Mouse (Mus musculus): ENCODE measurements around the gene Rhox2c. TPM values are rescaled to one million over a fixed set of nuclear protein-coding genes. Genes with fewer than 3 reads are reported as not detected.
"Not testable (repeated sequence)": the region's sequence is repeated elsewhere in the genome, so short reads cannot be mapped to it uniquely, and the experiment has no call there.

Gene Rhox2c
- polyA plus RNA-seq (2012; rRNA removed) (not detected in 2 replicates), polyA plus RNA-seq (2014; fragmentation: Nextera tagmentation; extraction: Ambion mirVana) (not detected in 2 replicates)

DNA sequence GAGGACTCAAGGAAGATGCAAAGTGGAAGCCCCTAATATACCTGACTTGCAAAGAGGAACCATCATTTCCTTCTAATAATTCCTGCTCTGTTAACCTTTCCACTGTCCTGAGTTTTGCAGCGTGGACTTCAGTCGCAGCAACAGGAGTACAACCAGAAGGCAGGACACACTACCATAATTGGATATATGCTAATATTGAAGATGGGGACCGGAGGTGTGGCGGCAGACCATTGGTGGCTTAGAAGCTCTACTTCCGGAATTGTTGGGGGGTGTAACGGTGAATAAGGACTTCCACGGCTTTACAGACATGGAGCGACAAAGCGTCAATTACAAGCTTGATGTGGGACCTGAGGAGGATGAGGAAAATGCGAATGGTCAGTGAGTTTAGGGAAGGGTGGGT lies at the start of gene Rhox2c:
TSS of gene Rhox2c (plus strand) at position 301 of the 400 bp plus-strand sequence.
- not testable (repeated sequence) for H3K4me2 ChIP-seq (ENCODE audit: low read depth); H3K27ac ChIP-seq; H3K4me3 ChIP-seq (ENCODE audit: insufficient read depth in 1 of 2, low read depth in 2 of 2, low read length in 2 of 2); H3K9me3 ChIP-seq (ENCODE audit: control insufficient read depth, low read length); H3K36me3 ChIP-seq (replicated peaks; ENCODE audit: control insufficient read depth, insufficient read depth, low read depth); H3K4me1 ChIP-seq (replicated peaks; ENCODE audit: control insufficient read depth in 2 of 2, insufficient read depth in 2 of 2, low read length in 1 of 2); H3K27me3 ChIP-seq (ENCODE audit: control insufficient read depth, insufficient read depth, low read length); DNase-seq (ENCODE audit: low read depth in 3 of 3, low spot score in 3 of 3); ATAC-seq (ENCODE audit: insufficient read depth); H3K9ac ChIP-seq (replicated peaks)
- WGBS (ENCODE audit: insufficient replicate concordance): 83% methylated on average over 6 of the region's 10 CpGs

DNA sequence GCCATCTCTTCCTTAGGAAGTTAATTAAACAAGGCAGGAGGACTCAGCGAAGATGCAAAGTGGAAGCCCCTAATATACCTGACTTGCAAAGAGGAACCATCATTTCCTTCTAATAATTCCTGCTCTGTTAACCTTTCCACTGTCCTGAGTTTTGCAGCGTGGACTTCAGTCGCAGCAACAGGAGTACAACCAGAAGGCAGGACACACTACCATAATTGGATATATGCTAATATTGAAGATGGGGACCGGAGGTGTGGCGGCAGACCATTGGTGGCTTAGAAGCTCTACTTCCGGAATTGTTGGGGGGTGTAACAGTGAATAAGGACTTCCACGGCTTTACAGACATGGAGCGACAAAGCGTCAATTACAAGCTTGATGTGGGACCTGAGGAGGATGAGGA lies 41.7 kb upstream of the Rhox2c start, which contains the start of gene Rhox2b:
TSS of gene Rhox2b (plus strand) at position 301 of the 400 bp plus-strand sequence.
- H3K27me3 ChIP-seq (ENCODE audit: control insufficient read depth, insufficient read depth, low read length); H3K4me1 ChIP-seq (replicated peaks; ENCODE audit: control insufficient read depth in 2 of 2, insufficient read depth in 2 of 2, low read length in 1 of 2); H3K9me3 ChIP-seq (ENCODE audit: control insufficient read depth, low read length); ATAC-seq (ENCODE audit: insufficient read depth); H3K4me3 ChIP-seq (ENCODE audit: insufficient read depth in 1 of 2, low read depth in 2 of 2, low read length in 2 of 2); H3K9ac ChIP-seq (replicated peaks); H3K4me2 ChIP-seq (ENCODE audit: low read depth); H3K36me3 ChIP-seq (replicated peaks; ENCODE audit: control insufficient read depth, insufficient read depth, low read depth); DNase-seq (ENCODE audit: low read depth in 3 of 3, low spot score in 3 of 3); H3K27ac ChIP-seq: not testable (repeated sequence)
- no CpG with 5 or more reads among the region's 9 CpGs for WGBS (ENCODE audit: insufficient replicate concordance)

DNA sequence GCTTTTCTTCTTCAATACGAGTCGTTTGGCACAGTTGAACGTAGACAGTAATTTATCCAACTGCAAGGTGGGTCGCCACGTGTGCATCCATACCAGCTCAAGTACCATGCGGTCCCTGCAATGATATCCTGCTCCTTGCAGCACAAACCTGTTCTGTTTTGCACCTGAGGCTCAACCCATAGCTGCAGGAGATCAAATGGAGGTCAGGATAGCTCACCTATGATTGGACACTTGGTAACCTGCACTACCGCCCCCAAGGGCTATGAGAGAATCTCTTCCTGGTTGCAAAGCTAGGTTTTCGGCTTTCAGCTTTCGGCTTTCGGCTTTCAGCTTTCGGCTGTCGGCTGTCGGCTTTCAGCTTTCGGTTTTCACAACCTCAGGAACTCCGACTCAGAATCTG lies 21.3 kb upstream of the Rhox2c start, which contains the start of gene Rhox4b:
TSS of gene Rhox4b (plus strand) at position 301 of the 400 bp plus-strand sequence.
- H3K4me2 ChIP-seq (ENCODE audit: low read depth); H3K9ac ChIP-seq (replicated peaks); ATAC-seq (ENCODE audit: insufficient read depth); H3K27me3 ChIP-seq (ENCODE audit: control insufficient read depth, insufficient read depth, low read length); H3K9me3 ChIP-seq (ENCODE audit: control insufficient read depth, low read length); H3K27ac ChIP-seq; H3K36me3 ChIP-seq (replicated peaks; ENCODE audit: control insufficient read depth, insufficient read depth, low read depth); H3K4me1 ChIP-seq (replicated peaks; ENCODE audit: control insufficient read depth in 2 of 2, insufficient read depth in 2 of 2, low read length in 1 of 2); H3K4me3 ChIP-seq (ENCODE audit: insufficient read depth in 1 of 2, low read depth in 2 of 2, low read length in 2 of 2); DNase-seq (ENCODE audit: low read depth in 3 of 3, low spot score in 3 of 3): not testable (repeated sequence)
- 73% methylated on average over 14 of the region's 15 CpGs for WGBS (ENCODE audit: insufficient replicate concordance)

DNA sequence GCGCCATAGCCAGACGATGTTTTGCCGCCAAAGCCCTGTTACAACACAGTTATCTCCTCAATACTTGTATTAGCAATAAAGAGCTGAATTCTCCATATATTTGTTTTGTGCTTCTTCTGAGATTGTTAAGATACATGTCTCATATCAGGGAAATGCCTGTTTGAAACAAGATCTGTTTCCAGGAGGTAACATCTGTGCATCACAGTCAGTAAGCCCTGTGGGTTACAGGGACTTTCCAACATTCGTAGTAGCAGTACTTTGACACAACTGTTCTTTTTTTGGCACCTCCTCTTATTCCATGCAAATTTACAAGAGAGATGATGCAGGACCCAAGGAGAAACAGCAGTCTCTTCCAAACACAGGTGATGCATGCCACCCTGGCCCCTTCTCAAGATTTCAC lies 4.8 kb downstream of the Rhox2c start, which contains the start of gene Rhox3c:
TSS of gene Rhox3c (plus strand) at position 301 of the 400 bp plus-strand sequence.
- not testable (repeated sequence) for DNase-seq (ENCODE audit: low read depth in 3 of 3, low spot score in 3 of 3); H3K4me2 ChIP-seq (ENCODE audit: low read depth); H3K4me3 ChIP-seq (ENCODE audit: insufficient read depth in 1 of 2, low read depth in 2 of 2, low read length in 2 of 2); H3K9me3 ChIP-seq (ENCODE audit: control insufficient read depth, low read length); H3K27ac ChIP-seq; H3K9ac ChIP-seq (replicated peaks); H3K36me3 ChIP-seq (replicated peaks; ENCODE audit: control insufficient read depth, insufficient read depth, low read depth); H3K4me1 ChIP-seq (replicated peaks; ENCODE audit: control insufficient read depth in 2 of 2, insufficient read depth in 2 of 2, low read length in 1 of 2); H3K27me3 ChIP-seq (ENCODE audit: control insufficient read depth, insufficient read depth, low read length); ATAC-seq (ENCODE audit: insufficient read depth)
- WGBS (ENCODE audit: insufficient replicate concordance): 66% methylated on average over 3 of the region's 4 CpGs

DNA sequence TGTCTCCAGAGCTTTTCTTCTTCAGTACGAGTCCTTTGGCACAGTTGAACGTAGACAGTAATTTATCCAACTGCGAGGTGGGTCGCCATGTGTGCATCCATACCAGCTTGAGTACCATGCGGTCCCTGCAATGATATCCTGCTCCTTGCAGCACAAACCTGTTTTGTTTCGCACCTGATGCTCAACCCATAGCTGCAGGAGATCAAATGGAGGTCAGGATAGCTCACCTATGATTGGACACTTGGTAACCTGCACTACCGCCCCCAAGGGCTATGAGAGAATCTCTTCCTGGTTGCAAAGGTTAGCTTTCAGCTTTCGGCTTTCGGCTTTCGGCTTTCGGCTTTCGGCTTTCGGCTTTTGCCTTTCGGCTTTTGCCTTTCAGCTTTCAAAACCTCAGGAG lies 26.6 kb downstream of the Rhox2c start, which contains the start of gene Rhox4c:
TSS of gene Rhox4c (plus strand) at position 301 of the 400 bp plus-strand sequence.
- H3K9me3 ChIP-seq (ENCODE audit: control insufficient read depth, low read length); H3K27me3 ChIP-seq (ENCODE audit: control insufficient read depth, insufficient read depth, low read length); H3K4me2 ChIP-seq (ENCODE audit: low read depth); H3K9ac ChIP-seq (replicated peaks); ATAC-seq (ENCODE audit: insufficient read depth); H3K27ac ChIP-seq; H3K4me3 ChIP-seq (ENCODE audit: insufficient read depth in 1 of 2, low read depth in 2 of 2, low read length in 2 of 2); DNase-seq (ENCODE audit: low read depth in 3 of 3, low spot score in 3 of 3); H3K36me3 ChIP-seq (replicated peaks; ENCODE audit: control insufficient read depth, insufficient read depth, low read depth); H3K4me1 ChIP-seq (replicated peaks; ENCODE audit: control insufficient read depth in 2 of 2, insufficient read depth in 2 of 2, low read length in 1 of 2): not testable (repeated sequence)
- 73% methylated on average over 14 of the region's 14 CpGs for WGBS (ENCODE audit: insufficient replicate concordance)

DNA sequence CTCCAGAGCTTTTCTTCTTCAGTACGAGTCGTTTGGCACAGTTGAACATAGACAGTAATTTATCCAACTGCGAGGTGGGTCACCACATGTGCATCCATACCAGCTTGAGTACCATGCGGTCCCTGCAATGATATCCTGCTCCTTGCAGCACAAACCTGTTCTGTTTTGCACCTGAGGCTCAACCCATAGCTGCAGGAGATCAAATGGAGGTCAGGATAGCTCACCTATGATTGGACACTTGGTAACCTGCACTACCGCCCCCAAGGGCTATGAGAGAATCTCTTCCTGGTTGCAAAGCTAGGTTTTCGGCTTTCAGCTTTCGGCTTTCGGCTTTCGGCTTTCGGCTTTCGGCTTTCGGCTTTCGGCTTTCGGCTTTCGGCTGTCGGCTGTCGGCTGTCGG lies 60.6 kb downstream of the Rhox2c start, which contains the start of gene Rhox4d:
TSS of gene Rhox4d (plus strand) at position 301 of the 400 bp plus-strand sequence.
- not testable (repeated sequence) for H3K4me1 ChIP-seq (replicated peaks; ENCODE audit: control insufficient read depth in 2 of 2, insufficient read depth in 2 of 2, low read length in 1 of 2); ATAC-seq (ENCODE audit: insufficient read depth); H3K27ac ChIP-seq; H3K4me2 ChIP-seq (ENCODE audit: low read depth); H3K36me3 ChIP-seq (replicated peaks; ENCODE audit: control insufficient read depth, insufficient read depth, low read depth); DNase-seq (ENCODE audit: low read depth in 3 of 3, low spot score in 3 of 3); H3K9ac ChIP-seq (replicated peaks); H3K4me3 ChIP-seq (ENCODE audit: insufficient read depth in 1 of 2, low read depth in 2 of 2, low read length in 2 of 2); H3K9me3 ChIP-seq (ENCODE audit: control insufficient read depth, low read length); H3K27me3 ChIP-seq (ENCODE audit: control insufficient read depth, insufficient read depth, low read length)
- WGBS (ENCODE audit: insufficient replicate concordance): 74% methylated on average over 12 of the region's 18 CpGs

Other genes with a start within 250 kb of the Rhox2c start
- not detected in 2 replicates for gene Gm9, start 242.6 kb upstream of the Rhox2c start, polyA plus RNA-seq (2012; rRNA removed)
- not detected in 2 replicates for gene Gm9, start 242.6 kb upstream of the Rhox2c start, polyA plus RNA-seq (2014; fragmentation: Nextera tagmentation; extraction: Ambion mirVana)
- gene Rhox1, start 231.4 kb upstream of the Rhox2c start, polyA plus RNA-seq (2012; rRNA removed): not detected in 2 replicates
- not detected in 2 replicates for gene Rhox1, start 231.4 kb upstream of the Rhox2c start, polyA plus RNA-seq (2014; fragmentation: Nextera tagmentation; extraction: Ambion mirVana)
- not detected in 2 replicates for gene Rhox2a, start 208.7 kb upstream of the Rhox2c start, polyA plus RNA-seq (2012; rRNA removed)
- gene Rhox2a, start 208.7 kb upstream of the Rhox2c start, polyA plus RNA-seq (2014; fragmentation: Nextera tagmentation; extraction: Ambion mirVana): not detected in 2 replicates
- not detected in 2 replicates for gene Rhox3a, start 203.8 kb upstream of the Rhox2c start, polyA plus RNA-seq (2012; rRNA removed)
- not detected in 2 replicates for gene Rhox3a, start 203.8 kb upstream of the Rhox2c start, polyA plus RNA-seq (2014; fragmentation: Nextera tagmentation; extraction: Ambion mirVana)
- not detected in 2 replicates for gene Rhox4a, start 188.3 kb upstream of the Rhox2c start, polyA plus RNA-seq (2012; rRNA removed)
- gene Rhox4a, start 188.3 kb upstream of the Rhox2c start, polyA plus RNA-seq (2014; fragmentation: Nextera tagmentation; extraction: Ambion mirVana): not detected in 2 replicates
- not detected in 2 replicates for gene Rhox3a2, start 73.7 kb upstream of the Rhox2c start, polyA plus RNA-seq (2012; rRNA removed)
- not detected in 2 replicates for gene Rhox3a2, start 73.7 kb upstream of the Rhox2c start, polyA plus RNA-seq (2014; fragmentation: Nextera tagmentation; extraction: Ambion mirVana)
- gene Rhox4a2, start 62.8 kb upstream of the Rhox2c start, polyA plus RNA-seq (2012; rRNA removed): not detected in 2 replicates
- not detected in 2 replicates for gene Rhox4a2, start 62.8 kb upstream of the Rhox2c start, polyA plus RNA-seq (2014; fragmentation: Nextera tagmentation; extraction: Ambion mirVana)
- gene Rhox2b, start 41.6 kb upstream of the Rhox2c start, polyA plus RNA-seq (2012; rRNA removed): not detected in 2 replicates
- not detected in 2 replicates for gene Rhox2b, start 41.6 kb upstream of the Rhox2c start, polyA plus RNA-seq (2014; fragmentation: Nextera tagmentation; extraction: Ambion mirVana)
- not detected in 2 replicates for gene Rhox4b, start 21.2 kb upstream of the Rhox2c start, polyA plus RNA-seq (2012; rRNA removed)
- gene Rhox4b, start 21.2 kb upstream of the Rhox2c start, polyA plus RNA-seq (2014; fragmentation: Nextera tagmentation; extraction: Ambion mirVana): not detected in 2 replicates
- not detected in 2 replicates for gene Rhox3c, start 4.9 kb downstream of the Rhox2c start, polyA plus RNA-seq (2012; rRNA removed)
- not detected in 2 replicates for gene Rhox3c, start 4.9 kb downstream of the Rhox2c start, polyA plus RNA-seq (2014; fragmentation: Nextera tagmentation; extraction: Ambion mirVana)
- gene Rhox4c, start 26.7 kb downstream of the Rhox2c start, polyA plus RNA-seq (2012; rRNA removed): not detected in 2 replicates
- not detected in 2 replicates for gene Rhox4c, start 26.7 kb downstream of the Rhox2c start, polyA plus RNA-seq (2014; fragmentation: Nextera tagmentation; extraction: Ambion mirVana)
- not detected in 2 replicates for gene Rhox2d, start 39.7 kb downstream of the Rhox2c start, polyA plus RNA-seq (2012; rRNA removed)
- gene Rhox2d, start 39.7 kb downstream of the Rhox2c start, polyA plus RNA-seq (2014; fragmentation: Nextera tagmentation; extraction: Ambion mirVana): not detected in 2 replicates
- gene Rhox4d, start 60.7 kb downstream of the Rhox2c start, polyA plus RNA-seq (2012; rRNA removed): not detected in 2 replicates
- gene Rhox4d, start 60.7 kb downstream of the Rhox2c start, polyA plus RNA-seq (2014; fragmentation: Nextera tagmentation; extraction: Ambion mirVana): not detected in 2 replicates
- not detected in 2 replicates for gene Rhox2e, start 76.8 kb downstream of the Rhox2c start, polyA plus RNA-seq (2012; rRNA removed)
- not detected in 2 replicates for gene Rhox2e, start 76.8 kb downstream of the Rhox2c start, polyA plus RNA-seq (2014; fragmentation: Nextera tagmentation; extraction: Ambion mirVana)
- gene Rhox3e, start 88.3 kb downstream of the Rhox2c start, polyA plus RNA-seq (2012; rRNA removed): not detected in 2 replicates
- not detected in 2 replicates for gene Rhox3e, start 88.3 kb downstream of the Rhox2c start, polyA plus RNA-seq (2014; fragmentation: Nextera tagmentation; extraction: Ambion mirVana)
- not detected in 2 replicates for gene Rhox4e, start 103.7 kb downstream of the Rhox2c start, polyA plus RNA-seq (2012; rRNA removed)
- gene Rhox4e, start 103.7 kb downstream of the Rhox2c start, polyA plus RNA-seq (2014; fragmentation: Nextera tagmentation; extraction: Ambion mirVana): not detected in 2 replicates
- gene Rhox2f, start 117.7 kb downstream of the Rhox2c start, polyA plus RNA-seq (2012; rRNA removed): not detected in 2 replicates
- gene Rhox2f, start 117.7 kb downstream of the Rhox2c start, polyA plus RNA-seq (2014; fragmentation: Nextera tagmentation; extraction: Ambion mirVana): not detected in 2 replicates
- gene Rhox3f, start 127.3 kb downstream of the Rhox2c start, polyA plus RNA-seq (2012; rRNA removed): not detected in 2 replicates
- not detected in 2 replicates for gene Rhox3f, start 127.3 kb downstream of the Rhox2c start, polyA plus RNA-seq (2014; fragmentation: Nextera tagmentation; extraction: Ambion mirVana)
- gene Rhox4f, start 154.0 kb downstream of the Rhox2c start, polyA plus RNA-seq (2012; rRNA removed): not detected in 2 replicates
- gene Rhox4f, start 154.0 kb downstream of the Rhox2c start, polyA plus RNA-seq (2014; fragmentation: Nextera tagmentation; extraction: Ambion mirVana): not detected in 2 replicates
- not detected in 2 replicates for gene Rhox3g, start 174.9 kb downstream of the Rhox2c start, polyA plus RNA-seq (2012; rRNA removed)
- gene Rhox3g, start 174.9 kb downstream of the Rhox2c start, polyA plus RNA-seq (2014; fragmentation: Nextera tagmentation; extraction: Ambion mirVana): not detected in 2 replicates
- not detected in 2 replicates for gene Rhox2g, start 189.8 kb downstream of the Rhox2c start, polyA plus RNA-seq (2012; rRNA removed)
- gene Rhox2g, start 189.8 kb downstream of the Rhox2c start, polyA plus RNA-seq (2014; fragmentation: Nextera tagmentation; extraction: Ambion mirVana): not detected in 2 replicates
- gene Rhox4g, start 197.6 kb downstream of the Rhox2c start, polyA plus RNA-seq (2012; rRNA removed): not detected in 2 replicates
- gene Rhox4g, start 197.6 kb downstream of the Rhox2c start, polyA plus RNA-seq (2014; fragmentation: Nextera tagmentation; extraction: Ambion mirVana): not detected in 2 replicates
- not detected in 2 replicates for gene Rhox3h, start 215.1 kb downstream of the Rhox2c start, polyA plus RNA-seq (2012; rRNA removed)
- gene Rhox3h, start 215.1 kb downstream of the Rhox2c start, polyA plus RNA-seq (2014; fragmentation: Nextera tagmentation; extraction: Ambion mirVana): not detected in 2 replicates
- gene Rhox2h, start 219.6 kb downstream of the Rhox2c start, polyA plus RNA-seq (2012; rRNA removed): not detected in 2 replicates
- not detected in 2 replicates for gene Rhox2h, start 219.6 kb downstream of the Rhox2c start, polyA plus RNA-seq (2014; fragmentation: Nextera tagmentation; extraction: Ambion mirVana)

Measured in liver, embryonic 14.5 days (tissue).